Mouse (Mus musculus) 3T3-L1 (cell line): ENCODE measurements around the gene Gm20696.
A peak's percentile ranks its signal among the peaks of the same experiment; 100 is the strongest.

Experiments used
- DNase-seq: peaks from one replicate; pipeline ENCODE4 v3.0.0-alpha.2; 2015; ENCODE audit warnings: low read depth, low spot score

The Gm20696 gene

DNA sequence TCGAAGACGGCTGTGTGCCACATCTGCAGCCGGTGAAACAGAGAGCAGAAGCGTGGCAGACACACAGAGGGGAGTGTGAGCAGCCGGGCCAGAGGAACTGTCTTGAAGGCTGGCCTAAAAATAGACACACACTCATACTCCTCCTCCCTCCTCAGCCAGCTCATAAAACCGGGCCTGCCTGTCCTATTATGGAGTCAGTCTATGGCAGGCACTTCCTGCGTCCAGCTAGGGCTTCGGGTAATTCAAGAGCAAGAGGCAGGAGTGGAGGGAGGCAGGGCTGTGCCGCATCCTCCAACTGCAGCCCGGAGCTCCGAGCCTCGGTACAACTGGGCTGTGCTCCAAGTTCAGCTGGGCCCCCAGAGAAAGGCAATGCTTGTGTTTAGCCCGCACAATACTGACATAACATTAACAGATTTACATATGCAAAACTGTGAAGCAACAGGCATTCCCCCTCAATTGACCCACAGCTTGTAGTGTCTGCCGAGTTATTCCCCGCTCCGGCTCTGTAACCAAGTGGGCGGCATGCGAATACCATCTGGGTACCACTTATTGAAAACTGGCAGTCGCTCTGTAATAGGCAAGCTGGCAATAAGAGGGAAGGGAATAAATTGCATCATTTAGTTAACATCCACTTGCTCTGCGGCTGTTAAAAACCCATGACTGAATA lies 181.2 kb downstream of the Gm20696 start:
- peak; percentile 93 for DNase-seq

DNA sequence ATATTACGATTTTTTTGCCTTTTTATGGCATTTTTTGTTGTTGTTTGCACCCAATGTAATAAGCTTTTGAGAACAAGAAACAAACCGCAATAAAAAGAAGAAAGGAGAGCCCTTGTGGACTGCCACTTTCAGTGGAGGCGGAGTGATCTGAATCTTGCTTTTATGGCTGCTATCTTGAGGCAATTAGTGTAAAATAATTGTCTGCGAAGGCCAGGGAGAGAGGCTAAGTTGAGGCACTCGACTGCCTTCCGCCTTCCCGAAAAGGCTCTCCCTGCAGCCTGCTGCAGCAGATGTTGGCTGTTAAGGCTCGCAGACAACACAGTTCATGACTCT lies 181.7 kb downstream of the Gm20696 start:
- no peak for DNase-seq

DNA sequence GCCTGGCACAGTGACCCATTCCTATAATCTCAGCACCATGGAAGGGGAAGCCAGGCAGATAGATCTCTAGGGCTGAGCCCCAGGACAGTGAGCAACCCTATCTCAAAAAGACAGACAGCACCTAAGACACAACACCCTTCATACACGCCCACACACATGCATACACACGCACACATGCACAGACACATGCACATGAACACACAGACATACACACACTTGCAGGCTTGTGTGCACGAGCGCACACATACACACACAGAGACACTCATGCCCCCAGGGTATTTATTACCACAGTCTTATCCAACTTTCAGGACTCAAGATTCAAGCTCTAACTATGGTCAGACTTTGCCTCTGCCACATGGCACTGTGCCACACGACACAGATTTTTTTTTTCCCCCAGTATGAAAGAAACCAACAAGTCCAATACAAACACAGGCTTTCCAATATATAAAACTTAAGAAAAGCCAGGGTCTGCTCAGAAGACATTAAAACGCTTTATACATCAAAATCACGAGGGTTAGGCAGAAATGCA lies 182.3 kb downstream of the Gm20696 start:
- DNase-seq: peak; percentile 65

DNA sequence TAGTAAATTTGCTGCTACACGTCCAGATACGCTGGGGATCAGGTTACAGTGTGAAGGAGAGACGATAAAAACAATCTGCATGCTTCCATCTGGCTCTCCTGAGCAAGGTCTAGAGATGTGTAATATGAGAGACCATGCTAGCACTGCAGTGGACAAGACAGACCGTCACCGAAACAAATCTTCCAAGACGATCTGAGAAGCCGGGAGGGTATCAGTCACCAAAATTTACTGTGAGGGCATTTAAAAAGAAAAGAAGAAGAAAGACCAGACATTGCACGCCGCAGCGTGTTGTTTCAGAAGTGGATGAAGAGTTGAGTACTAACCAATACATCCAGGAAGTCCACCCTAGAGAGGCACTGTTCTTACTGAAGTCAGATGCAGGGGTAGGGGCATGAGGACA lies 183.0 kb downstream of the Gm20696 start:
- DNase-seq: no peak

DNA sequence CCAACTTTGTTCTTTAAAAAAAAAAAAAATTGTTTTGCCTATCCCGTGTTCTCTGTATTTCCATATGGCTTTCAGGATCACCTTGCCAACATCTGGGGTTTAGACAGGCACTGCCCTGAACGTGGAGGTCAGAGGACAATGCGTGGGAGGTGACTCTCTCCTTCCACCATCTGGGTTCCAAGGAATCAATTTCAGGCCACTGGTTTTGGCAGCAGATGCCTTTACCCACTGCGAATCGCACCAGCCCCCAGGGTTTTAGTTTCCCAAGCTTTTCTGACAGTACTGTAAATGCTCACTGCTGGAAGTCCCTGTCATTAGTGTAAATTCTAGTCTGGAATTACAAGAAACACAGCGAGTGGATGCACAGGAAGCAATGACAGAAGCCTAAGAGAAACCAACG lies 185.0 kb downstream of the Gm20696 start:
- DNase-seq: no peak

DNA sequence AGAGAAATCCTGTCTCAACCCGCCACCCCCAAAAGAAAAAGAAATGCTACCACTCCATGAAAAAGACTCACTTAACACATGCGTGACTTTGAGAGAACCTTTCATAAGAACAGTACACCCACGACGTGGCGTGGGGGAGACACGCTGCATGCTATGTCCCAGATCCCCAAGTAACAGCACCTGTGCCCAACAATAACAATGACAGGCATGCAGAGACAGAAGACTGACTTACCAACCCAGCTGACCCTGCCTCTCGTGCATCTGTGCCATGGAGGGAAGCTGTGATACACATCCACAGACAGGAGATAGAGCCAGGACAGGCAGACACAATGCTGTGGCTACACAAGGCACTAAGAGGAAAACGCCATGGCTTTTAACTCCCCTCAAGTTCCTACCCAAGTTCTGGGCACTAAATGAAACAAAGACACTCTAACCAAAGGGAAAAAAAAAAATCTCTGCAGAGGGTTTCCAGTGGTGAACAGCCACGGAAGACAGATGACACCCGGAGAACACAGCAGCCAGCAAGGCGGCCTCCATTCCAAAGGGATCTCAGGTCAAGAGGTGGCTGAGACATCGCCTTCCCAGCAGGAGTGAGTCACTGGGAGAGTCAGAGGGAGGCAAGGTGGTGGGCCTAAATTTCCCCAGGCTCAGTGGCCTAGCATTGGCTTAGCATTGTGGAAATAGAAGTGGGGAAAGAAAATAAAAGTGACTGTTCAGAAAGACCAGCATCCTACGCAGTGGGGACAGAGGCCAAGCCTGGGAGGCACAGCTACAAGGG lies 187.5 kb downstream of the Gm20696 start:
- peak; percentile 85 for DNase-seq

DNA sequence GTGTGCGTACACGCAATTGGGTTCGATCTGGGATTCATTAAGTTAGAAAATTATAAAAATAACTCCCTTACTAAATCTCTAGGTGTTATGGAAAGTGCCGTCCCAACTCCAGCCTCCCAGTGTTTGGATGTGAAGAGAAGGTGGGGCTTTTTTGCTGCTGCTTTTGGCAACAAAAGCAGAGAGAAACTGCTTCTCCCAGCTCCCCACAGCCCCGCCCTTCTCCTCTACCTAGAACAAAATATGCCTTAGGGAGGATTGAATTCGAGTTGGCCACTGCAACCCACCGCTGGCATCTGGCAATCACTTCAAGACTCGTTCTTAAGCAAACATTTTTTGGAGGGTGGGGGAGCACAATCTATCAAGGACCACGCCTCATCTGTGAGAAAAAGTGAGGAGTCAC lies 191.6 kb downstream of the Gm20696 start:
- no peak for DNase-seq

DNA sequence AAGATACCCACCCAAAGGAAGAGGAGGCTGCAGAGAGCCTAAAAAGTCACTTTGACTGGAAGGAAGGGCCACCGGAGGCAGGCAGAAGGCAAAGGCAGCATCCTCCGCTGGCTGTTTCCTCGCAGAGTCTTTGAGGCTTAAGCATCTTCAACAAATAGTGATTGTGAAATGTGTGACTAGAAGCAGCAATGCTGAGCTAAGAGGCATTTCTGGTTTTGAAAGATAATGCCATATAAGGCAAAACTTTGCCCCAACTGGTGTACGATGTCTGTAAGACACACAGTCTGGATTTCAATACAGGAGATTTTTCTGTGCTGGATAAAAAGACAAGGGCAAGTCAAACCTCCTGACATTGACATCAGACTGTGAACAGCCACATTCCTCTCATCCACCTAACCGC lies 195.7 kb downstream of the Gm20696 start:
- DNase-seq: no peak

DNA sequence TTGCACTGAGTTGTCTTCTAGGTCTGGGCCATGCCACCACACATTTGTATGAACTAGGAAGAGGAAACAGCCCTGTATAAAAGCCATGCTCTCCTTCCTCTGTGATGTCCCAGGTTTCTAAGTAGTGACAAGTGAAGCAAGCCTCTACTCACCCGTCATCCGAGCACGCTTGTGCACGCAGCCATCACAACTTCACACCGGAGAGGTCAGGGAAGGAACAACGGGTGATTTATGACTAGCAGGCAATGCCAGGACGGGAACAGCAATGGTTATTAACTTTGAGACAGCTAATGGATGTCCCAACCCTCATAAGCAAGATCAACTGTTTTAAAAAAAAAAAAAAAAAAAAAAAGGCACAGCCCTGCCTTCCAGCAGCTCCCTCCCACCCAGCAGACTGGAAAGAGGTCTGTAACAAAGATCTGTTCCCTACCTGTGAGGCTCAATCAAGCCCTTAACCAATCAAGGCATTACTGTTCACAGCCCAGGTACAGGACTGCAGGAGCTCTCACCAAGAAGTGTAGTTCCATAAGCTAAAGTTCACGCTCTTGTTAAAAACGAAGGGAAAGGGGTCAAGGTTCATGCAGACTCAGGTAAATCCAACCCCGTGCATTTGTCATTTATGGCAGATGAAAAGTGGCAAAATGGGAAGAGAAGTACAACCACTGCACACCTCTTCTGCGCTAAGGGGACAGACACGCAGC lies 197.3 kb downstream of the Gm20696 start:
- DNase-seq: no peak

DNA sequence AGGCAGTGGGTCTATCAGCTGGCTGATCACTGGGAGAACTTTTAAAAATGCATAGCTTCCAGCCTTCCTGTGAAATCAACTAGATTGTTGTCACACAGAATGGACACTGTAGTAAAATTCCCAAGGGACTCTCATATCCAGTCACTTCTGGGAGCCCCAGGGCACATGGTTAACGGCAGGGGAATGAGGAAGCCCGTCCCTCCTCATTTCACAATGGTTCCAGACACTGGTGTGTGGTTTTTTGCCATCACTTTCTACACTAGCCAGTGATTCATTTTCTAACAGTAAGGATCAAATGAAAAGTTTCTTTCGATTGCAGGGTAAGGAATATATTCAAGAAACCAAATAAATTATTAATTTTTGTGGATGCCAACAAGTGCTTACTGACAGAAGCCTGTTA lies 198.8 kb downstream of the Gm20696 start:
- DNase-seq: no peak

DNA sequence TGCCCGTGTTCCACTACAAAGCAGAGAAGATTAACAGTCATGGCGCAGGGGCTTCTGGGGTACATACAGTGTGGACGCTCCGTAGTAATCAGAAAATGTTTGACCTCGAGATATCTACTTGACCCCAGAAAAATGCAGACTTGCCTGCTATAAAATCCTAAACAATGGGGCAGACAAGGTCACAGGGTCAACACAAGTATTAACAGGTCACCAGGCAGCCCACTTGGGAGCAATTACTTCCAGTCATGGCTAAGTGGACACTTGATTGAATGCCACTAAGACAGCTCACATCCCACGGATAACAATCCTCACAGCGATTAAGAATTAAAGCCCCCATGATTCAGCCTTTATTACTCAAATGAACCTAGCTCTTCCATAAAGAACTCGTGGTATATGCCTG lies 199.5 kb downstream of the Gm20696 start:
- DNase-seq: no peak

DNA sequence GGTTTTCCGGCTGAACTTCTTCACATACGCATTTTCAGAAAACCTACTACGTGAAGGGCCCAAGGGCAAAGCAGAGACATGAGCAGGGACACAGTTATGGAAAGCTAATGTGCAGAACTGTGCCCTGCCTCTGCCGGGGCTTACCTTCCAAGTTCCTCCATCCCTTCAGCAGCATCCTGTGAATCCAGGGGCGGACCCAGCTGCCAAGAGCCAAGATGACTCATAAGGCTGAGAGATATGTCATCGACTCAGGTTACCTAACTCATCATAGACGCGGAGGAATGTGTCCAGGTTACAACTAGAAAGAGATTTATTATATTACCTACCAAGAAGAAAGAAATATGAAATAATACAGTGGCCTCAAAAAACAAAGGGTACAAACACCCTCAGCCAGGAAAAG lies 200.2 kb downstream of the Gm20696 start:
- peak; percentile 89 for DNase-seq

DNA sequence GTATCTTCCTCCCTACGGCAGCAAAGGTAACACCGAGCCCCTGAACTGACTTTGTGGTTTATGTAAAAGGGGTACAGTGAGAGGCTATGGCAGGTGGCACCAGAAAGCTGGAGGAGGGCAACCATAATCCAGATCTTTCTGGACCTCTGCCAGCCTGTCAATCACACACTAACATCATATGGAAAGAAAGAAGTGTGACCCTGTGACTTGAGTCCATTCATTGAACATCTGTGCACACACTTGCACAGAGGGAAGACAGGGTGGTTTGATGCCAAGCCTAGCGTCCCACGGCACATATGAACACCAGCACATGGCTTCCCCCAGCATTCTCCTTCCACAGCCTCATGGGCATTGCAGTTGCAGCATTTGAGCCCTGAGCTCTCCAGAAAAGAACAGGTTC lies 202.1 kb downstream of the Gm20696 start:
- no peak for DNase-seq

DNA sequence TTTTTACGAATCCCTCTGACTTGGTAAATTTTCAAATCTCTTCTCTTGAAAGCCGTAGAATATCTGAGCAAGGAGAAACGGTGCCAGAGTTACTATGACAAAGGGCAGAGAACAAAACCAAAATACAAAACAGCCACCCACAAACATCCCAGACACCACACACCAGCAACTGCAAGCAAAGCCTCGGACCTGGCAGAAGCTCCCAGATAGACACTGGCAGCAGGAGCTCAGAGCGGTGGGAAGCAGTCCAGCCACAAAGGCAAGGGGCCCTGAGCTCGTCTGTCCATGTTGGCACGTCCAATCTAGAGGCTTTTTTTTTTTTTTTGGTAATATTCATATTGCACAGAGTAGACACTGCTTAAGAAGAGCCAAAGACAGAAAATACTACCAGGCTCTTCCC lies 202.7 kb downstream of the Gm20696 start:
- DNase-seq: no peak

DNA sequence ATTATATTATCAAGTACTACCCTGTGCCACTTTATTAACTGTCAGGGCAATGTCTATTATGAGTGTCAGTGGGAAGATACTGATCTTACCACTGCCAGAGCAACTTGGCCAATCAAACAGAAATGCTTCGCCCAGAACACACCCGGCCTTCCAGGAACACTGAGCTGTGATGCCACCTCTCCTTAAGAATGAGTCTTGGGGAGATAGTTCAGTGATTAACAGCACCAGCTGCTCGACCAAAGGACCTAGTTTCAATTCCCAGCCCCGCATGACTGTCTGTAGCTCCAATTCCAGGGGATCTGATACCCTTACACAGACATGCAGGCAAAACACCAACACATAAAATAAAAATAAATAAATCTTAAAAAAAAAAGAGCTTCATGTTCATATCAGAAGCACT lies 207.8 kb downstream of the Gm20696 start:
- no peak for DNase-seq

DNA sequence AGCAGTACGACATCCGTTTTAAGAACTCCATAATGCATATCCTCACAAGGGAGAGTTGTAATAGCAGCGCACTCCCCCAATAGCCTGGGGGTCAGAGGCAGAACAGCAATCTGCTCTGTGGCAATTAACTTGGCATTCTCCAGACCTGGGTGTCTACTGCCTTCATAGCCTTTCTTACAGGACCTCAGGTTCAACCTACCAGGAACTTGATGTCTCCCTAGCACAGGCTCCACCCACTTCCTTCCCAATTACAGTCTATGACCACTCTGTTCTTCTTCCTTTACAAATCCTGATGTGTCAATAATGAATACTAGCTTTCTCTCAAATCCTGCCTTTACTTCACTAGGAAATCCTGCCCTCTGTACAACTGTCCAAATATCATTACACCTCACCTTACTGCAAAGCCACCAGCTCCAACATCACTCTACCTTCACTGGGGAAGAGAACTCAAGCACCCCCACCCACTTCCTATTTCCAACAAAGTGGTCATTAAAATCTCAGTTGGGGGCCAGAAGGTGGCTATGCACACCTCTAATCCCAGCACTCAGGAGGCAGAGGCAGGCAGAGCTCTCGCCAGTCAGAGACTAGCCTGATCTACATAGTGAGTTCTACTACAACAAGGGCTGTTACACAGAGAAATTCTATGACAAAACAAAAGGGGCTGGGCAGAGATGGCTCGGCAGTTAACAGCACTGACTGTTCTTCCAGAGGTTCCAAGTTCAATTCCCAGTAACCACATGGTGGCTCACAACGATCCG lies 212.7 kb downstream of the Gm20696 start:
- no peak for DNase-seq

DNA sequence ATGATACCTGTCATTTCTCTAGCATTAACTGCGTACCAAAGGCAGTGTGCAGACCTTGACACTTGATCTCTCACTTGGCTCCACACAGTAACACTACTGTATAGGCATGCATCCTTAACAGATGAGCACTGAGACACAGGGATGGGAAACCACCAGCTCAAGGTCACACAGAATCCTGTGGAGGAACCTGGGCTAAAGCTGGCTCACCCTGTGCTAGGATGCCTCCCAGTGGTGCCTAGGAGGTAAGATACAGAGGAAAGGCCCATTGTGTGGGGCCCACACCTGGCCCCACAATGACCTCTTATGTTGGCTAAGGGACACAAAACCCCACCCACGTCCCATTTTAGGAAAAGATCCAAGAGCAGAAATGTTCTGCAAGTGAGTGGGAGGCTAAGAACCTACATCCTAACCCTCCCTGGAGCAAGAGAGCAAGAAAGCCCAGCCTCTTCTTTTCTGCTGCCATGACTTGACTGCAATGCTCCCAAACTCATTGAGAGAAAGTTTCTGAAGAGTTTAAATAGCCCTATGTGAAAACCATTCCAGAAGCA lies 213.9 kb downstream of the Gm20696 start:
- DNase-seq: no peak

DNA sequence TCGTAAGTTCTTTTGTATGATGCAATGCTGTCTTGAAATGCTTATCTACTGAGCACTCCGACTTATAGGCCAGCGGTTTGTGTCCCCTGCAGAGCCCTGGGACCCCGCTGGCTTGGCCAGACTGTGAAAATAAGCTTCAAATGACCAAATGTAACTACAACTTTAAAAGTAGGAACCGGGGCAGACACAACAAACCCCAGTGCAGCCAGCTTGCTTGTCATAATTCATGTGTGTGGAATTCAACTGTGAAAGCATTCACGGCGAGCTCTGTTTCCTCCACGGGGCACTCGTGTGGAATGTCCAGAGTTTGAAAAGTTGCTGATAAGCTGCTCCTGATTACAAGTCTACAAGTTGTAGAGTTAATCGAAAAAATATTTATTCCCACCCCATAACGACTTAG lies 215.1 kb downstream of the Gm20696 start:
- no peak for DNase-seq

DNA sequence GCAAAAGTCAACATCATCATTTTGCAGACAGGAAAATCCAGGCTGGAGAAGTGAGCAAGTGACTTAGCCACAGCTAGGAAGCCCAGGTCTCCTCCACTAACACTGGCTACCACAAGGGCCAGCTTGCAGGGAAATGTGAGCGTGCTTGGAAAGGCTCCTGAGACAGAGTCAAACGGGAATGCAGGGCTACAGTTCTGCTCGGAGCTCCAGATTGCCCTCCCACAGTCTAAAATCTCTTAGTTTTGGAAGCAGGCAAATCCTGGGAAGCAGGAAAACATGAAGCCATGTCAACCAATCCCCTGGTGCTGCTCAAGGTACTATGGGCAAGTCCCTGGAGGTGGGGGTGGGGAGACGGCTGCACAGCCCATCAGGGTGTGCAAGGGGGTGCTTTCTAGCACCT lies 219.2 kb downstream of the Gm20696 start:
- DNase-seq: no peak

DNA sequence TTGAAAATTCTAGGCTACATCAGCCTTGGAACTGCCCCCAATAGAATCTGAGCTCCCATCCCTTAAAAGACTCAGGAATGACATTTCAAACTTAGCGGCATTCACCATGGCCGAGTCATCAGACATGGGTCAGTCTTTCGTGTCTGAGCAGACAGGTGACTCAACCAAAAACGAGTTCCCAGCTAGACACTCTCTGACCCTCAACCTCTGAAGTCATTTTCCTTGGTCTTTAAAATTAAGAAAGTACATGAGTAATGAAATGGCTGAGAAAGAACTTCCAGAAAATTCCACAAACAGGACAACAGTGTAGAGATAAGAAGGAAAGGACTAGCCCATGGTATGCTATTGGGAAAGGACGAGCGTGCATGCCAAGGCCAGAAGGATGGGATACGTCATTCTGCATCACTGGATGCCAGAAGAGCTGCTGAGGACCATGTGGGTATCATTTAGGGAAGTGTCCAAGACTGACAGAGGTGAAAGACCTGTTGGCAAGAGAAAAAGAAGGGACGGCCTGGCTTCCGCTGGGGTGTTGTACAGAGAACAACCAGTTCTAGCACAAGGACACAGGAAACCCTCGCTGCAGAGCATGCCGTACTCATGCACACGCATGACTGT lies 219.7 kb downstream of the Gm20696 start:
- DNase-seq: peak; percentile 80

DNA sequence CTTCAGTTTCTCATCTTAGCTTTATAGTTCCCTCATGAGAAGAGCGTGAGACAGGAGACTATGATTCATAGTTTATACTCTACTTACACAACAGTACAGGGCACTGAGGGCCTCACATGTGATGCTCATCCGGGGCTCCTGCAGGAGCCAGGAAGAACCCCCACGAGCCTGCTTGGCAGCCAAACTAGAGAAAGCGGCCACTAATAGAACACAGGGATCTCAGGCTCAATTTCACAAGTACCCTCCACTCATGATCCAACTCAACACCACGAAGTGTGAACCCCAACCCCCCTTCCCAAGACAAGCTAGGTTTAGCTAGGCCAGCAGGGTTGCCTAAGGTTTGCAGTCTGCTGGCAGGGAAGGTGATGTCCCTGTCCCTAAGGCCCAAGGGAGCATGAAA lies 223.1 kb downstream of the Gm20696 start:
- DNase-seq: peak; percentile 67
